Mouse (Mus musculus) CD4-positive, CD25-positive, alpha-beta regulatory T cell, adult 2 months (primary cell): Measurements from ENCODE around the gene Klk11.

Experiments used
- DNase-seq: peaks from one replicate; pipeline ENCODE4 v3.0.0-alpha.2; 2012; ENCODE audit warnings: low read depth, low spot score

Gene Klk11

GRCm38 (mm10) chr7:43774364-43774763, at the start of gene Klk11:
Gene Klk11 (plus strand): TSS chr7:43774604.
- no peak for DNase-seq

- no peak for DNase-seq
Measured at GRCm38 (mm10) chr7:43747788-43748187, 26.6 kb upstream of the Klk11 start.

- no peak for DNase-seq
Measured at GRCm38 (mm10) chr7:43752806-43753205, 21.6 kb upstream of the Klk11 start.

GRCm38 (mm10) chr7:43766484-43766883, 7.9 kb upstream of the Klk11 start:
- no peak for DNase-seq

GRCm38 (mm10) chr7:43768597-43768996, 5.8 kb upstream of the Klk11 start, which contains the start of gene Klk12:
Gene Klk12 (plus strand): TSS chr7:43768897.
- DNase-seq: no peak

- no peak for DNase-seq
Measured at GRCm38 (mm10) chr7:43769636-43770035, 4.8 kb upstream of the Klk11 start.

GRCm38 (mm10) chr7:43770701-43771100, 3.7 kb upstream of the Klk11 start:
- DNase-seq: no peak

- no peak for DNase-seq
Measured at GRCm38 (mm10) chr7:43771916-43772315, 2.5 kb upstream of the Klk11 start.

- no peak for DNase-seq
Measured at GRCm38 (mm10) chr7:43772901-43773300, 1.5 kb upstream of the Klk11 start.

- DNase-seq: no peak
Measured at GRCm38 (mm10) chr7:43774802-43775201, 398 bp downstream of the Klk11 start.

- no peak for DNase-seq
Measured at GRCm38 (mm10) chr7:43775311-43776057, 1.1 kb downstream of the Klk11 start.

- no peak for DNase-seq
Measured at GRCm38 (mm10) chr7:43776506-43776905, 2.1 kb downstream of the Klk11 start.

GRCm38 (mm10) chr7:43777423-43777822, 3.0 kb downstream of the Klk11 start:
- no peak for DNase-seq

GRCm38 (mm10) chr7:43778176-43778970, 4.0 kb downstream of the Klk11 start:
- no peak for DNase-seq

- DNase-seq: no peak
Measured at GRCm38 (mm10) chr7:43780241-43780640, 5.8 kb downstream of the Klk11 start.

GRCm38 (mm10) chr7:43780746-43781145, 6.3 kb downstream of the Klk11 start, which contains the start of gene Klk10:
Gene Klk10 (plus strand): TSS chr7:43781035.
- DNase-seq: no peak

GRCm38 (mm10) chr7:43781541-43781940, 7.1 kb downstream of the Klk11 start:
- no peak for DNase-seq

- DNase-seq: peak; percentile 80
Measured at GRCm38 (mm10) chr7:43782275-43783265, 8.2 kb downstream of the Klk11 start.

- no peak for DNase-seq
Measured at GRCm38 (mm10) chr7:43785286-43785685, 10.9 kb downstream of the Klk11 start.

- DNase-seq: no peak
Measured at GRCm38 (mm10) chr7:43788096-43788495, 13.7 kb downstream of the Klk11 start.

- no peak for DNase-seq
Measured at GRCm38 (mm10) chr7:43789295-43789694, 14.9 kb downstream of the Klk11 start.

GRCm38 (mm10) chr7:43791591-43791990, 17.2 kb downstream of the Klk11 start, which contains the start of gene Klk9:
Gene Klk9 (plus strand): TSS chr7:43791891.
- DNase-seq: no peak
